Mouse (Mus musculus): ENCODE measurements at regions not wholly inside any gene's neighbourhood (a gene's known extent, or its start where the extent isn't known, plus 50 kb on each side); places are given as distances from the start of the nearest gene placed in this dataset.

GRCm38 (mm10) chr5:37932086-37932759 lies 106.3 kb upstream of the Stx18 start:
- TF ChIP-seq CTCF (IDR thresholded peaks at IDR 0.05), result no peak
- Histone ChIP-seq H3K4me1 (ENCODE audit: insufficient read depth, low read length) (no peaks in the 10 kb centered on the region), H3K9me3 (ENCODE audit: low read length) (no peaks in the 10 kb centered on the region), H3K27ac (ENCODE audit: low read depth, low read length) (no peak overlapping the region), H3K36me3 (ENCODE audit: insufficient read depth, low read length) (no peaks in the 10 kb centered on the region), H3K4me2 (ENCODE audit: low read depth, low read length, poor library complexity, severe bottlenecking) (no peak overlapping the region), H3K27me3 (ENCODE audit: insufficient read depth, low read length) (no peaks in the 10 kb centered on the region), H3K9ac (replicated peaks; ENCODE audit: low read length, poor library complexity, severe bottlenecking) (no peak overlapping the region), H3K4me3 (ENCODE audit: low read depth, low read length) (no peak overlapping the region)
- ATAC-seq (ENCODE audit: low FRiP score), result no peak
- DNase-seq (ENCODE audit: low spot score), result peak; percentile 22
- 81% methylated on average over 10 of the region's 10 CpGs for WGBS

GRCm38 (mm10) chr5:37920481-37920880 lies 96.1 kb upstream of the Msx1 start:
- Histone ChIP-seq H3K9me3 (ENCODE audit: low read length) (no peaks in the 10 kb centered on the region), H3K4me2 (ENCODE audit: low read depth, low read length, poor library complexity, severe bottlenecking) (no peak overlapping the region), H3K36me3 (ENCODE audit: insufficient read depth, low read length) (no peaks in the 10 kb centered on the region), H3K27ac (ENCODE audit: low read depth, low read length) (no peak overlapping the region), H3K9ac (replicated peaks; ENCODE audit: low read length, poor library complexity, severe bottlenecking) (no peak overlapping the region), H3K4me1 (ENCODE audit: insufficient read depth, low read length) (no peaks in the 10 kb centered on the region), H3K27me3 (ENCODE audit: insufficient read depth, low read length) (peaks cover 13% of the 10 kb centered on the region), H3K4me3 (ENCODE audit: low read depth, low read length) (no peak overlapping the region)
- no peak for TF ChIP-seq CTCF (IDR thresholded peaks at IDR 0.05)
- WGBS, result 17% methylated on average over 2 of the region's 2 CpGs
- ATAC-seq (ENCODE audit: low FRiP score) (no peak), DNase-seq (ENCODE audit: low spot score) (no peak)

GRCm38 (mm10) chr5:37919102-37919501 lies 94.7 kb upstream of the Msx1 start:
- H3K9me3 ChIP-seq (ENCODE audit: low read length), result no peaks in the 10 kb centered on the region
- WGBS, result 85% methylated on average over 3 of the region's 3 CpGs
- DNase-seq (ENCODE audit: low spot score), result no peak
- no peaks in the 10 kb centered on the region for H3K36me3 ChIP-seq (ENCODE audit: insufficient read depth, low read length)
- no peaks in the 10 kb centered on the region for H3K4me1 ChIP-seq (ENCODE audit: insufficient read depth, low read length)
- H3K9ac ChIP-seq (replicated peaks; ENCODE audit: low read length, poor library complexity, severe bottlenecking), result no peak overlapping the region
- no peak for TF ChIP-seq CTCF (IDR thresholded peaks at IDR 0.05)
- no peak for ATAC-seq (ENCODE audit: low FRiP score)
- H3K27me3 ChIP-seq (ENCODE audit: insufficient read depth, low read length), result peaks cover 13% of the 10 kb centered on the region
- no peak overlapping the region for H3K27ac ChIP-seq (ENCODE audit: low read depth, low read length)
- H3K4me2 ChIP-seq (ENCODE audit: low read depth, low read length, poor library complexity, severe bottlenecking), result no peak overlapping the region
- H3K4me3 ChIP-seq (ENCODE audit: low read depth, low read length), result no peak overlapping the region

GRCm38 (mm10) chr5:37918001-37918707 lies 93.8 kb upstream of the Msx1 start:
- no peak for TF ChIP-seq CTCF (IDR thresholded peaks at IDR 0.05)
- Histone ChIP-seq H3K9ac (replicated peaks; ENCODE audit: low read length, poor library complexity, severe bottlenecking) (no peak overlapping the region), H3K4me1 (ENCODE audit: insufficient read depth, low read length) (no peaks in the 10 kb centered on the region)

GRCm38 (mm10) chr5:37917161-37917560 lies 92.8 kb upstream of the Msx1 start:
- WGBS, result 30% methylated on average over 5 of the region's 5 CpGs
- no peak for DNase-seq (ENCODE audit: low spot score)
- Histone ChIP-seq H3K4me2 (ENCODE audit: low read depth, low read length, poor library complexity, severe bottlenecking) (no peak overlapping the region), H3K4me1 (ENCODE audit: insufficient read depth, low read length) (no peaks in the 10 kb centered on the region), H3K27me3 (ENCODE audit: insufficient read depth, low read length) (peaks cover 13% of the 10 kb centered on the region), H3K27ac (ENCODE audit: low read depth, low read length) (no peak overlapping the region), H3K36me3 (ENCODE audit: insufficient read depth, low read length) (no peaks in the 10 kb centered on the region), H3K9me3 (ENCODE audit: low read length) (0 out of 2 replicates have a peak, but pooled peaks cover 5% of the 10 kb centered on the region), H3K9ac (replicated peaks; ENCODE audit: low read length, poor library complexity, severe bottlenecking) (no peak overlapping the region), H3K4me3 (ENCODE audit: low read depth, low read length) (no peak overlapping the region)
- TF ChIP-seq CTCF (IDR thresholded peaks at IDR 0.05), result no peak
- ATAC-seq (ENCODE audit: low FRiP score), result no peak

More at GRCm38 (mm10) chr5:37918001-37918707, 93.8 kb upstream of the Msx1 start:
- ATAC-seq (ENCODE audit: low FRiP score) (no peak), DNase-seq (ENCODE audit: low spot score) (no peak)
- Histone ChIP-seq H3K36me3 (ENCODE audit: insufficient read depth, low read length) (no peaks in the 10 kb centered on the region), H3K9me3 (ENCODE audit: low read length) (0 out of 2 replicates have a peak, but pooled peaks cover 5% of the 10 kb centered on the region), H3K27ac (ENCODE audit: low read depth, low read length) (no peak overlapping the region), H3K27me3 (ENCODE audit: insufficient read depth, low read length) (peaks cover 13% of the 10 kb centered on the region), H3K4me2 (ENCODE audit: low read depth, low read length, poor library complexity, severe bottlenecking) (peak overlapping the region; percentile 43), H3K4me3 (ENCODE audit: low read depth, low read length) (peak overlapping the region; percentile 21)
- WGBS, result 4% methylated on average over 28 of the region's 28 CpGs

GRCm38 (mm10) chr5:37904683-37905352 lies 80.4 kb upstream of the Msx1 start:
- H3K36me3 ChIP-seq (ENCODE audit: insufficient read depth, low read length), result no peaks in the 10 kb centered on the region
- H3K27me3 ChIP-seq (ENCODE audit: insufficient read depth, low read length), result peaks cover 19% of the 10 kb centered on the region
- no peak overlapping the region for H3K4me2 ChIP-seq (ENCODE audit: low read depth, low read length, poor library complexity, severe bottlenecking)
- TF ChIP-seq CTCF (IDR thresholded peaks at IDR 0.05), result peak; percentile 52
- H3K4me1 ChIP-seq (ENCODE audit: insufficient read depth, low read length), result no peaks in the 10 kb centered on the region
- H3K27ac ChIP-seq (ENCODE audit: low read depth, low read length), result no peak overlapping the region
- 49% methylated on average over 5 of the region's 5 CpGs for WGBS
- H3K9ac ChIP-seq (replicated peaks; ENCODE audit: low read length, poor library complexity, severe bottlenecking), result no peak overlapping the region
- no peak overlapping the region for H3K4me3 ChIP-seq (ENCODE audit: low read depth, low read length)
- ATAC-seq (ENCODE audit: low FRiP score), result no peak
- DNase-seq (ENCODE audit: low spot score), result no peak
- peaks cover 3% of the 10 kb centered on the region; the same call in 1 of the 2 replicates for H3K9me3 ChIP-seq (ENCODE audit: low read length)

Measured in midbrain, postnatal 0 days (tissue).